Mouse (Mus musculus): ENCODE measurements around the gene Clybl. TPM values are rescaled to one million over a fixed set of nuclear protein-coding genes. Genes with fewer than 3 reads are reported as not detected.

Gene Clybl
- total RNA-seq, 4 experiments from 2014 or later = 63.6 to 71.6 (median 70.3) TPM

DNA sequence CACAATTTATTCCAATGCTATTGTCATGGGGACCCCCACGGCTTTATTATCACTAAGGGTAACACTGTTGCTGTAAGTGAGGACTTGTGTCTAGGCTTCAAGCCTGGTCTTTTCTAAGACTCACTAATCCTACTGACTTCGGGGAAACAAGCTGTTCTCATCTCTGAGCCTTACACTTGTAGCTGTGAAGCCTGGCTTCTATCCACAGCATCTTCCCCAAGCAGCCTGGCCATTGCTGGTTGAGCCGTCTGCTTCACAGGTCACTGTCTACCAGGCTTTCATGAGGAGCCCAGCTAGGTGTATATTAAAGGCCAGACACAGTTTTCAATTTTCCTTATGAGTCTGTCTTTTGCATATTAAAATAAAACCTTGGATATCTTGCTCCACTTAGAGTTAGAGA lies 177.1 kb downstream of the Clybl start:
- DNase-seq (ENCODE audit: low spot score in 2 of 2) = no peak

DNA sequence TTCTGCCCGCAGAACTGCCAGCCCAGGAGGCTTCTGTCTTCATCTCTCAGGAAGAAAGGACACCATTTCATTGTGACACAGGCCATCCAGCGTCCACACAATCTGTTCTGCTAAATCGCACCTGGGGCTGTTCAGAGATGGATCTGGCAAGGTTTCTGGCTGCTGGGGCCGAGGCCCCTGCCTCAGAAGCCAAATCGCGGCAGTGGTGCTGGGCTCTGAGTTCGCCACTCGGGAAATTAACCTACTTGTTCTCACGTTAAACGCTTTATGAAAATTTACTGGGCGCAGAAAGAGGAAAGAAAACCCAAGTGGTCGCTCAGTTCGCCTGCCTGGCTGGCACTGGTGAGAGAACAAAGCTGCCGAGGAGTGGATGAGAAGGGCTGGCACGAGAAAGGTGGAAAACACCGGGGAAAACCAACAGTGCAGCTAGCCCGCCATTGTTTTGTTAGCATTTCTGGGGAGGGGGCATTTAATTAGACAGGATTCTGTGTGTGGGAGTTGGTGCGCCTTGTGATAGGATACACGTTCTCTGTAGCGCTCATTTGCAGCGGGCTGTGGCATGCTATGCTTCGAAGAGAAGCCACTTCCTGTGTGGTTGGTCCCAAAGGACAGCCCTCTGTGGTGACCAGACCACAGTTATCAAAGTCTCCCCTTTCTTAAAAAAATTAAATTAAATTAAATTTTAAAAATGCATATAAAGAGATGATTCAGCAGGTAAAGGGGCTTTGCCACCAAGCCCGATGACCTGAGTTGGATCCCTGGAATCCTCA lies 177.8 kb downstream of the Clybl start:
- no peak for DNase-seq (ENCODE audit: low spot score in 2 of 2)

DNA sequence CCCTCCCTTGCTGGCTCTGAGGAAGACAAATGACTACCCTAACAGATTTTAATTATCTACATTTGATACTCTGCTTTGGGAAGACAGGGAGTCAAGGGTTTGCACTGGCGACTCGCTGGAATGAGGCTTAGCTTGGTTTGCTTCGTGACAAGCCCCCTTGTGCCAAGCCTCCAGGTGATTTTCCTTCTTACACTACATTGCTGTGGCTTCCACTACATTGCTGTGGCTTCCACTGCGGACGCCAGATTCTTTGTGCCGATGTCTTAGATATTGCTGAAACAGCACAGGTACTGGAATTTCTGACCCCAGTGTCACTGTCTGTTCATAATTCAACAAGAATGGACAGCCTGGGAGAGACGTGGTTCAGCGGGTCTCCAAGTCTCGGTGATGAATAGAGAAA lies 180.3 kb downstream of the Clybl start:
- DNase-seq (ENCODE audit: low spot score in 2 of 2) = no peak

DNA sequence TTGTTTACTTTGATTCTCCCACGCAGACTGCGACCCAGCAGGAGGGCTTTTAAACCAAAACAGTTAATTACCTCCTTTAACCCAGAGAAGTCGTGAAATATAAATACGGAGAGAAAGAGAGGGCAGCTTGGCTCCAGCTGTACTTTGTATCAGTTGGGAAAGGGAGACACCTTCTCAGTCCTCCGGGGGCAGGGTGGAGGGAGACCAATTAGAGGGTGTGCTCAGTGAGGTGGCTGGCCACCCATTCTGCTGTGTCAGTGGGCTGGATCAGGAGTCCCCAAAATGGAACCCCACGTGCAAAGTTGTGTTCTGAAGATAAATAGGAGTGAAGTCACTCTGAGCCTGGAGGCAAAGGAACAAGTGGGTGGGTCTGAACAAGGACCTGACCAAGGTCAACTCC lies 181.7 kb downstream of the Clybl start:
- no peak for DNase-seq (ENCODE audit: low spot score in 2 of 2)

DNA sequence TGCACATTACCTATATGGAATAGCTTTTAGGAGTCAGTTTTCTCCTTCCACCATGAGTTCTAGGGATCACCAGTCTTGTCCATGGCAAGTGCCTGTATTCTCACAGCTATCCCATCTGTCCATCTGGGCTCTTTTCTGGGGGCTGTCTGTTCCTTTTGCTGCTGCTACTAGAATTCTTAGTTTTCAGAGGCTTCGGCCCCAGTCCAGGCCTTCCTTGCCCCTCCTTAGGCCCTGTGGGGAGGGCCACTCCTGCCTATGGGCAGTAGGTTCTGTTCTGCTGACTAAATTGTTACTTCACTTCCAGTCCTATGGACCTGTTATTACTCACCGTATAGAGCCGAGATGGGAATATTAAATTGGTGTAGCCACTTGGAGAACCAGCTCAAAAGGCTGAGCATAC lies 182.5 kb downstream of the Clybl start:
- no peak for DNase-seq (ENCODE audit: low spot score in 2 of 2)

DNA sequence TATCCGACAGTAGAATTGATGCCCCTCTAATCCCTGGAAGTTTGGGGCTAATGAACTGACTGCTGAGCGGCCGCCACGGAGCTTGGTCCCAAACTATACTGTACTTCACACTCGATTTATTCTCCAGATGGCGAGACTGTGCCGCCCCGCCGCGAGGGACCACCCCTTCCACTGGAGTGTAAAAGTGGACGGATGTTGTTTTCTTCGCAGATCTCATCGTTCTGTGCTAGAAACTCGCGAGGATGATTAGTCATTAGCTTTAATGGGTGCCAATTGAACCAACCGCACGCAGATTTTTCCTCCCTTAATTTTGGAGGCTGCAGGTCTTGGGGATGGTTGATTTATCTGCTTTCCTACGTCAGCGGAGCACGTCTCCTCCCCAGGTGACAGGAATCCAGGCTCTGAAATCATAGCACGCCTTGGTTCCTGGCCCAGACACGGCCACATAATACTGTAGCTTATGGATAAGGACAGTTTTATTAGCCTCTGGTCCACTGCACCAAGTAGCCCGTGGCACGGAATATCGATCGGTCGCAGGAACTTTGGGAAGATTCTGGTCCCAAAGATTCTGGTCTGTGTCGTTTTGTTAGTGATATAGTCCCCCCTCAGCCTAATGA lies 185.9 kb downstream of the Clybl start:
- no peak for DNase-seq (ENCODE audit: low spot score in 2 of 2)

DNA sequence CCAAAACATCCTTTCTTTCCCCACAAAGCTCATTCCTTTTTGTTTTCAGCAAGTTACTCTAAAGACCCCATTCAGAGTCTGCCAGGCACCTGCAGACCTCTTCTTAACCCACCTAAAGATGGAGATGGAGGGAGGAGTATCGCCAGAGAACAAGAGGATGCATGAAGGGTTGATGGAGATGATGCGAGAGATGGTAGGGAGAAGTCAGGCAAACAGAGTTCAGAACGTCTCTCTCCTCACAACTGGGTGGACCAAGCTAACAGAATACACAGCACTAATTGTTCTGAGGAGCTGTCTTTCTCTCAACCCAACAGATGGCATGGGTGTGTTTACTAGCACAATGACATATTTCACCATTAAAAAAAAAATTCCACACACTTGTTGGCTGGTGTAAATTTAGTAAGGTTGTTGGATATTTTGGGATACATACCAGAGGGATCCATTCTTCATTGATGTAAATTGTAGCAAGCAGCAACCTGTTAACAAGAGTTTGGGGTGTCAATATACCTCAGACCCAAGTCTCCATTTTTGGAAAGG lies 186.4 kb downstream of the Clybl start:
- DNase-seq (ENCODE audit: low spot score in 2 of 2) = no peak

DNA sequence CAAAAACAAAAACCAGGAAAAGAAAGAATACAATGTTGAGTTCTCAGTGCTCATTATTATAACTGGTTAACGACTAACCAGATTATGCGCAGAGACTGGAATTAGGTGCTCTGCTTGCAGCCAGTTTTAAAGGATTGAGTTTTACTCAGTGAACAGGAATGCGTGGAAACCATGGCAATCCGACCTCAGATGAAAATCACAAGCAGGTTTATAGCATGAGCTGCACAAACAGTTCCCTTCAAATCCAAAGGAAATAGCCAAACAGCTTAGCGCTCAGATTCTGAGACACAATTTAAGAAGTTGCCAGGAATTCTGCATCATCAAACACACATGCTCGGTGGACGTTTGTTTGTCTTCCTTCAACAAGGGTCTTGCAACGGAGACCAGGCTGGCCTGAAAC lies 187.0 kb downstream of the Clybl start:
- DNase-seq (ENCODE audit: low spot score in 2 of 2) = no peak

DNA sequence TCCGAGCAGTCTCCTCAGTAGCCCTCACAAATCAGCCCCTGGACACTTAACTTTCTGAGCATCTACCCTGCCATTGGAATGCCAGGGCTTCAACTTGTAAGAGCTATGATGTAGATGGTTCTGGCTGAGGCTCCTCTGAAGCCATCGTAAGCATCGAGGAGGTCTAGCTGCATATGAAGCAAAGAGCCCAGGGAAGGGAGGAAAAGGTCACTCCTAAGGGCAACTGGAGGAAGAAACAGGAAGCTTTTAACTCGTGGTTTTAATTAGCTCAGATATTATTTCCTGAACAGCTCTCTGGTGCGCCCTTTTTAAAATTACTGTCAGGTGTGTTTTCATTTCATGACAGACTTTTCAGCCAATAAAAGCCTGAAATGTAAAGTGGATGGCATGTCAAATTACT lies 190.5 kb downstream of the Clybl start:
- DNase-seq (ENCODE audit: low spot score in 2 of 2) = no peak

DNA sequence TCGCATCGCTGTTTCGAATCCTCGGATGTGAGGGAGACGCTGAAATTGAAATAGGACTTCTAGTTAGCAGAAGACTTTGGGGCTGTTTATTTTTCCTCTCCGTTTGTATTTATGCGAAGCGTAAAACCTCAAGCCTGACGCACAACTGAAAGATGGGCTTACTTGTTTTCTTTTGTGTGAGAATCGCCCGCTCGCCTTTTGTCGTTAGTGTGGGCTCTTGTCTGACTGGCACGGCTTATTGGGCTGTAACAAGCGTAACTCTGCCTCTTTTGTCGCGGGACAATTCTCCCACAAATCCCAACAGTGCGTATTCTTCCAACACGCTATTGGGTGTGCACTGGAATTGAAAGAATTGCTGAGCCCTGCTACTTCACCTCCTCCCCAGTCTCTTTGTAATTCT lies 192.0 kb downstream of the Clybl start:
- no peak for DNase-seq (ENCODE audit: low spot score in 2 of 2)

DNA sequence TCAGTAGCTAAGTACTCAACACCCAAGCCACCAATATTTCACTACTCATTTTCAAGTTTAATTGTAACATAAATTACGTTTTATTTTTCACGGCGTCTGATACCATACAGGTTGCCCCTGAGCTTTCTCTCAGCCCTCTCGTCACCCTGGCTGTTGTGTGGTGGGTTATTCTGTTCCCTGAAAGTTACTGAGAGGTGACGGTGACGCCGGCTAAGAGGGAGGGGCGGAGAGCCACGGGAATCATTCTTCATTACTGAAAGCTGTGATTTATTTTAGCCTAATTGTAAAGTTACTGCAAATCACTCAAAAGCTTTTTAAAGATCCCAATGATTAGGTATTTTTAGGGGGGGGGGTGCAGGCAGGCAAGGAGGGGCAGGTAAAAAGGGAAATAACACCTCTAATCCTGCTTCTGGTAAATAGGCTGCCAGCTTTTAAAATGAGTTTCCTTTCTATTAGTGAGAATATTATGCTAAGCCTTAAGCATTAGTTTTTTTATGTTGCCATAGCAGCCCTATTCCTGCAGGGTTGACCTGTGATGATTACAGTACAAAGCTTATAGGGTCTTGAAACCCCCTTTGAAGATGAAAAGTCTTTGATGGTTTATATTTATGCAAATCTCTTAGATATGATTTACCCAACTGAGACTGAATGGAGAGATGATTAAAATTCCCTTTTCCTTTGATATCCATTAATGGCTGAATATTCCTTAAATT lies 192.9 kb downstream of the Clybl start:
- DNase-seq (ENCODE audit: low spot score in 2 of 2) = no peak

DNA sequence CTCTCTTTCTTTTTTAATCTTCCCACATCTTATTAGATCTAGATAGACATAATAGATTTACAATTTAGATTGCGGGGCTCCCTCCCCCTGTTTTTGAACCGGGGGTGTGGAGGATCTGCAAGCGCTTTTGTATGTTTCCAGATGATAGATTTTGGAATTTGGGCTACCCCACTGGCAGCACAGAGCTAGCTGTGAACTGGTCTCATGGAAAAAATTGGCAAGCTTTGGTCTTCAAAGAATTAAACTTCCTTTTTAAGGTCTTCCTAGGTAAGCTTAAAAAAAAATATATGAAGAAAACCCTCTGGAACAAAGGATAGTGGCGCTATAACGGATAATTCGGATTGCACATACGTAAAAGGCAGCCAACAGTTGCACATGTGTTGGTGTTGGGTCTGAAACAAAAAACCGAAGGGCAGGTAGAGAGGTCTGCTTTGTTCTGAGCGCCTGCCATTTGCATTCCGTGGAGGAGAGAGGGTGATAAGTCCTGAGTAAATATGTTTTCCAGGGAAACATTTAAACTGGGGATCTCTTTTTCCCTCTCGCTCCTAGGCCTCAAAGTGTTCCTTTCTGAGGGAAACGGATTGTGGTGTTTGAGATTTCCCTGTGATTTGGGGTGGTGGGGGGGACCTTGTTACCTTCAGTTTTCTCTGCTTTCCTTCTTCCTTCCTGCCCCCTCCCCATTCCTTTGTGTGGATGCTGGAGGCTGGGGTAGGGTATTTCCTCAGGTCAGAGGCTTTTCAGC lies 193.7 kb downstream of the Clybl start:
- DNase-seq (ENCODE audit: low spot score in 2 of 2) = no peak

DNA sequence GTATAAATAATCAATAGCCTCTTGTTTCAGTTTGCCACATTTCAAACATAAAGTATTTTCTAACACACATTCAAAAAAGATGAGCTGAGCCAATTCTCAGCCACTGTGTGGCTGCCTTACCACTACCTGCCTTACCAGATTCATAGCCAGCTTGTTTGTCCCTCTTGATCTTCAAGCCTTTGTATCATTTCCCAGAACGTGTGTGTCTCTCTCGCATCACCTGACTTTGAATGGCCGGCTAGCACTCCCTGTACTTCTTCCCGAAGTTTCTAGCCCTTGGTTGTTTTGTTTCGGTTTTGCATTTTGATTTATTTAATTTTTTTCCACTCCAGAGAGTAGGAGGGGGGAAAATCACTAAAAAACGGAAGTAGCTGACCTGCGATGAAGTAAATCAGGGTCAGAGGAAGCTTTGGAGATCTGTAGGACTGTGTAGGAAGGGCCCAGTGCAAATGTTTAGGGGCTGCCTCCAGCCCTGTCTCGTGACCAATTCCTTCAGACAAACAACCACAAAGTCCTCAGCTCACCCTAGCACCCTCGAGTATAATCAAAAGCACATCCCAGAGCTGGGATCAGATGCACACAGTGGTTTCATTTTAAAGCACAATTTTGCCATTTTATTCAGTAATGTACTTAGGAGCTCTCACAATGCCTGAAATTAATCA lies 195.1 kb downstream of the Clybl start:
- DNase-seq (ENCODE audit: low spot score in 2 of 2) = no peak

DNA sequence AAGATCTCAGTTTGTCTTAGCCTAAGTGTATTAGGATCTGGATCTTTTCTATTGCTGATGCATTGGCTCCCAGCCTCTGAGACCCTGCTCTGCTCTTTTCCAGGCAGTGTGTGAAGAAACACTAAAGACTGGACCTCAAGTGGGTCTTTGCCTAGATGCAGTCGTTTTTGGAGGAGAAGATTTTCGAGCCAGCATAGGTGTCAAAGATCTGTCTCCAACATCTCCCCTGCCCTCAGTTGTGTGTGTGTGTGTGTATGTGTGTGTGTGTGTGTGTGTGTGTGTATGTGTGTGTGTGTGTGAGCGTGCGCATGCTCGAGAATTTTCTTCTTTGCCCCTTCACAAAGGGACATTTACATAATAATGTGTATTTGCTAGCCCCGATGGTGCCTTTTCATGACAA lies 196.2 kb downstream of the Clybl start:
- DNase-seq (ENCODE audit: low spot score in 2 of 2) = no peak

DNA sequence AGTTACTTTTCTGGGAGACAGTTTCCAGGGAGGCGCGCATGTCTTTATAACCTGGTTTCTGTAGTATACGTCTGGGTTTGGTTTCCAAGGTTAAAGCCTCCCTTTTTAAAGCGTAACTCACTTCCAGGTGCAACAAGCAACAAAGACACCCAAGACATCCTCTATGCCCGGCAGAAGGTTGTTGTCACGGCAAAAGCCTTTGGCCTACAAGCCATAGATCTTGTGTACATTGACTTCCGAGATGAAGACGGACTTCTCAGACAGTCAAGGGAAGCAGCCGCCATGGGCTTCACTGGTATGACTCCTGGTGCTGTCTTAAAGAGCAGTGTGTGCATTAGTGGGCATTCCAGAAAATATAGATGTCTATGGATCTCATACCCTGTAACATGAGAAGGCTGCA lies 197.6 kb downstream of the Clybl start:
- no peak for DNase-seq (ENCODE audit: low spot score in 2 of 2)

DNA sequence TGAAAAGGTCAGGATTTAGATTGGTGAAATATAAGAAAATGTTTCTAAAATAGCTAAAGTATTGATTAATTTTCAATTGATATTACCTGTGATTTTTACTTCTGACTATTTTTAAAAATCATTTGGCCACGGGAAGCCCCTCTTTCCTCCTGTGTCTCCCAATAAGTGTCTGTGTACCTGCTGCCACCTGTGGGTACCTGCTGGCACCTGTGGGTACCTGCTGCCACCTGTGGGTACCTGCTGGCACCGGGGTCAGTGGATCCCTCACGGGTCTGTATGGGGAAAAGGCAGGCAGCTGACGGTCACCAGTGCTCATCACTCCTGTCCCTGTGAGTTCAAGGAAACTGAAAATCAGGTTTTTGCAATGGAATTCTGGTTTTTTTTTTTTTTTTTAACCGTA lies 198.5 kb downstream of the Clybl start:
- no peak for DNase-seq (ENCODE audit: low spot score in 2 of 2)

DNA sequence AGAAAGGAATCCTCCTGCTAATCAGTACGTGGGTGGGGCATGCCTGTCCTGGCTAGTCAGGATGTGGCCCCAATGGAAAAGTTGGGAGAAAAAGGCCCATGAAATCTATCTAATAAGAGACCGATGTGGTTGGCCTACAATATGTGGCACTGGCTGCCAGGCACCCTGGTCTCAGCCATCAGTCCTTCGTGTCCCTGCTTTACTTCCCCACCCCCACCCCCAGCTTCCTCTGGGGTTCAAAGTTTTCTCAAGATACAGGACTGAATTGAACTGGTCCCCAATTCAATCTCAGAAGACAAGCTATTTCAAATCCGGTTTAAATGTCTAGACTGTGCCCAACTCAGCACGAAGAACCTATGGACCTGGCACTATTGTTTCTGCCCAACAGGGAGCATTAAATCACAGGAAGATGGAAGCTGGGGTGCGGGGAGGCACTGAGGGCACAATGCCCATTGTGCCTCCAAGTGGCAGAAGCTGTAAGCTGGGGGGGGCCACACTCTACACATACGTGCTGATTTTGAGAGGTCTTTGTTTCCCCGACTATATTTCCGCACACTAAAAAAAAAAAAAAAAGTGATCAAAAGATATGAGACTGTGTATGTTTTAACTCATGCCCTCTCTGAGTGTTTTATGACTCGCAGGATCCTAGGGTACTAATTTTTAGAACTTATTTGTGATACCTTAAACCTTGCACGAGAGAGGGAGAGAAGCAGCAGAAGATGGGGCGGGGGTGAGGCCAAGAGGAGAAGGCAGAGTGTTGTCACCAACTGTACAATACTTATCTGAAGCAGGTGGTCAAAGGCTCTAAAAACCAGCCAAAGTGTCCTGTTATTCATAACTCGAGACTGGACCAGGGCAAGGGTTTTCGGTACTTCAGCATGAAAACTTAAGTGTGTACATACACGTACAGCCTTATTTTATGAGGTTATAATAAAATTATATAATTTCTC lies 199.7 kb downstream of the Clybl start:
- no peak for DNase-seq (ENCODE audit: low spot score in 2 of 2)

DNA sequence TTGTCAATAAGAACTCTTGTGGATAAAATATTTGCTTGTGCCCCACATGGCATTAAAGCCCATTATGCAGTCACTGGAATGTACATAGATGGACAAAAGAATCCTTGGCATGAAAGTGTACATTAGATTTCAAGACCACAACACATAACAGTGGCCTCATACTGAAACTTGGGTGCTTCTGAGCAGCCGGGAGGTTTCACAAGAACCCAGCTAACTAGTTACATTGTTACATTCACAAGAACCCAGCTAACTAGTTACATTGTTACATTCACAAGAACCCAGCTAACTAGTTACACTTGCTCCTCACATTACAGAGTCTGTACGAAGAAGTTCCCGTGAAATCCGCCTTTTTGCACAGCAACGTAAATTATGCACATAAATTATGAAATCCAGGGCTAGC lies 200.8 kb downstream of the Clybl start:
- no peak for DNase-seq (ENCODE audit: low spot score in 2 of 2)

DNA sequence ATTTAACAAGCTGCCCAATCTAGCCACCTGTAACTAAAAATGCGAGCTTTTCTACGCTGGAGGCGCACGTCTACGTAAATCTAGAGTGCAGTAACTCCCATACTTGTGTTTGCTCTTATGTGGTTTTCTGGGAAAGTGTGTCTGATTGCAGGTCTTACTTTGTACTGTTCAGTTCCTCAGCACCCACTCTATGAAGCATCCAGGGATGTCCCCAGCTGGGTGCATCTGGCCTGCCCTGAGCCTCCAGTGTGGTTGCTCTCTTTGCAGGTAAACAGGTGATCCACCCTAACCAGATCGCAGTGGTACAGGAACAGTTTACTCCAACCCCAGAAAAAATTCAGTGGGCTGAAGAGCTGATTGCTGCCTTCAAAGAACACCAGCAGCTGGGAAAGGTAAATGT lies 202.4 kb downstream of the Clybl start:
- no peak for DNase-seq (ENCODE audit: low spot score in 2 of 2)

Measured in gastrocnemius, adult 8-10 months (tissue).